Mouse (Mus musculus) lung, embryonic 15.5 days (tissue): ENCODE measurements around the gene Hnrnpf. TPM values are rescaled to one million over a fixed set of nuclear protein-coding genes. Genes with fewer than 3 reads are reported as not detected.

Experiments
- ATAC-seq: fragments of 200-750 bp; cut with Nextera tagmentation; 2 replicates; pipeline ENCODE4 v1.8.0; 2017; ENCODE audit warnings: moderate number of reproducible peaks, borderline replicate concordance; ENCODE audit not compliant: low FRiP score, low TSS enrichment; ENCODE audit errors: extremely low read depth
- H3K27ac ChIP-seq: fragments of 300-500 bp; sonication (generic); 2 replicates; pipeline ENCODE4 v1.5.1; 2015; ENCODE audit warnings: moderate library complexity, mild to moderate bottlenecking, inconsistent platforms
- H3K27me3 ChIP-seq: fragments of 300-500 bp; sonication (generic); 2 replicates; pipeline ENCODE4 v1.6.1; 2015; ENCODE audit warnings: inconsistent platforms
- H3K36me3 ChIP-seq: fragments of 300-500 bp; sonication (generic); 2 replicates; pipeline ENCODE4 v1.6.1; 2015; ENCODE audit warnings: inconsistent platforms
- H3K4me1 ChIP-seq: fragments of 300-500 bp; sonication (generic); 2 replicates; pipeline ENCODE4 v1.6.1; 2015; ENCODE audit warnings: inconsistent platforms
- H3K4me2 ChIP-seq: fragments of 300-500 bp; sonication (generic); 2 replicates; pipeline ENCODE4 v1.6.1; 2015; ENCODE audit warnings: inconsistent platforms, mild to moderate bottlenecking, moderate library complexity
- H3K4me3 ChIP-seq: fragments of 300-500 bp; sonication (generic); 2 replicates; pipeline ENCODE4 v1.5.1; 2015; ENCODE audit warnings: mild to moderate bottlenecking, inconsistent platforms
- H3K9ac ChIP-seq: fragments of 300-500 bp; sonication (generic); 2 replicates; pipeline ENCODE4 v1.6.1; 2015; ENCODE audit warnings: inconsistent platforms
- H3K9me3 ChIP-seq: fragments of 300-500 bp; sonication (generic); 2 replicates; pipeline ENCODE4 v1.6.1; 2016; ENCODE audit warnings: inconsistent platforms
- WGBS: fragments of 180-500 bp; shearing (Covaris S2); methylation state at CpG from one replicate; pipeline ENCODE4 v1.1.7; 2015; 5-methylcytosine and 5-hydroxymethylcytosine counted together
- polyA plus RNA-seq: library from polyadenylated mRNA; unstranded; fragments of >200 nt; fragmentation: Nextera tagmentation; extraction: Ambion mirVana; gene quantifications from 2 replicates; pipeline ENCODE4 v1.2.1, GENCODE M21; 2015

The Hnrnpf gene
- polyA plus RNA-seq, 1 experiment from 2014 or later, result 788 TPM

DNA sequence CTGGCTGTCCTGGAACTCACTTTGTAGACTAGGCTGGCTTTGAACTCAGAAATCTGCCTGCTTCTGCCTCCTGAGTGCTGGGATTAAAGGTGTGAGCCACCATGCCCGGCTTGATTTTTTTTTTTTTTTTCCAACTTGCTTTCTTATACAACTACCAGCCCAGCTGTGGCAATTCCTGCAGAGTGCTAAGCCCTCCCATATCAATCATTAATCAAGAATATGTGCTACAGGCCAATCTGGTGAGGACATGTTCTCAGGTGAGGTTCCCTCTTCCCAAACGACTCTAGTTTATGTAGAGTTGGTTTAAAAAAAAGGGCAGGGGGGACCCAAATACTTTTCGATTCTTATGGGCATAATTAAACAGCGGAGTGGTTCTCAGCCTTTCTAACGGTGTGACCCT, 2.3 kb upstream of the Hnrnpf start:
- Histone ChIP-seq H3K4me3 (no peak overlapping the region), H3K27ac (no peak overlapping the region), H3K4me1 (no peaks in the 10 kb centered on the region), H3K9me3 (no peaks in the 10 kb centered on the region), H3K36me3 (no peaks in the 10 kb centered on the region), H3K9ac (no peak overlapping the region), H3K4me2 (no peak overlapping the region), H3K27me3 (no peaks in the 10 kb centered on the region)
- WGBS, result 61% methylated on average over 5 of the region's 5 CpGs
- no peak for ATAC-seq

DNA sequence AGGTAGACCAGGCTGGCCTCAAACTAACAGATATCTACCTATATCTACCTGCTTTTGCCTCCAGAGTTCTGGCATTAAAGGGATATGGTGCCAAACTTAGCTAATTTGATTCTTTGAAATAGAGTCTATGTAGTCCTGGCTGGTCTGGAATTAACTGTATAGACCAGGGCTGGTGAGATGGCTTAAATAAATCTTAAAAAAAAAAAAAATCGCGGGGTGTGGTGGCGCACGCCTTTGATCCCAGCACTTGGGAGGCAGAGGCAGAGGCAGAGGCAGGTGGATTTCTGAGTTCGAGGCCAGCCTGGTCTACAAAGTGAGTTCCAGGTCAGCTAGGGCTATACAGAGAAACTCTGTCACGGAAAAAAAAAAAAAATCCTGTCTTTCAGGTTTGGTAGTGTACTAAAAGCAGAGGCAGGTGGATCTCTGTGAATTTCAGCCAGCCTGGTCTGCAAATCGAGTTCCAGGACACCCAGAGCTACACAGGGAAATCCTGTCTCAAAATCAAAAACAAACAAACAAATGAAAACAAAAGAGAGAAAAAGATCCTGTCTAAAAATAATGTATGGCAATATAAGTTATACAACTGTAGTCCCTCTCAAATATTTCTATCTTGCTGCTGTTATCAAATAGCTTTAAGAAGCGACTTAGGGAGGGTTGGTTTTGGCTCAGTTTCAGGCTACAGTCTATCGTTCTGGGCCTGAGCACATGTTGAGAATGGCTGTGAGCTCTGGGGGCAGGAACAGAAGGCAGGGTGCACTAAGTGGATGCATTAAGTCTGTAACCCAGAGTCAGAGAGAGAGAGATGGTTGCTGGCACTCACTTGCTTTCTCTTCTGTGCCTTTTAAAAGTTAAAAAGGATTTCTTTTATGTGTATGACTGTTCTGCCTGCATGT, 1.6 kb downstream of the Hnrnpf start:
- H3K9me3 ChIP-seq, result no peaks in the 10 kb centered on the region
- H3K9ac ChIP-seq, result no peak overlapping the region
- ATAC-seq, result no peak
- no peaks in the 10 kb centered on the region for H3K27me3 ChIP-seq
- H3K4me1 ChIP-seq, result peaks cover 7% of the 10 kb centered on the region
- H3K36me3 ChIP-seq, result no peaks in the 10 kb centered on the region
- no peak overlapping the region for H3K27ac ChIP-seq
- 61% methylated on average over 9 of the region's 9 CpGs for WGBS
- no peak overlapping the region for H3K4me3 ChIP-seq
- H3K4me2 ChIP-seq, result no peak overlapping the region

DNA sequence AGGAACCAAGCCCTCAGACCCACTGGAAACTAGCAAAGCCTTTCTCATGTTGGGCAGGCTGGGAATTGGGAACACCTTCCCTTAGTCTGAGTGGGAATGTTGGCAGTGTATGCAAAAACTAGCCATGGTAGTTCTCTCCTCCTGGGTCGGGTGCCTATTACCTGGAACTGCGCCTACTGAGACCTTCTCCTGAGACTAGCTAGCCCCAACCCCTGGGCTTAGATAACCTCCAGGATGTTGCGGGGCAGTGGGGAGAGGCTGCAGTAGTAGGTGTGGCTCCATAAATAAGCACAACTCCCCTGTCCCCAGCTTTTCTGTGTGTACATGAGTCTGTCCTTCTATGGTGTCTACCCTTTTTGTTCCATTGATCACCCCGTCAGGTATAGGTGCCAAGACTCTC, 2.4 kb downstream of the Hnrnpf start:
- Histone ChIP-seq H3K27me3 (no peaks in the 10 kb centered on the region), H3K9ac (no peak overlapping the region), H3K36me3 (no peaks in the 10 kb centered on the region), H3K4me3 (no peak overlapping the region), H3K4me1 (peaks cover 7% of the 10 kb centered on the region), H3K9me3 (no peaks in the 10 kb centered on the region), H3K4me2 (no peak overlapping the region), H3K27ac (no peak overlapping the region)
- no peak for ATAC-seq
- 73% methylated on average over 4 of the region's 4 CpGs for WGBS

DNA sequence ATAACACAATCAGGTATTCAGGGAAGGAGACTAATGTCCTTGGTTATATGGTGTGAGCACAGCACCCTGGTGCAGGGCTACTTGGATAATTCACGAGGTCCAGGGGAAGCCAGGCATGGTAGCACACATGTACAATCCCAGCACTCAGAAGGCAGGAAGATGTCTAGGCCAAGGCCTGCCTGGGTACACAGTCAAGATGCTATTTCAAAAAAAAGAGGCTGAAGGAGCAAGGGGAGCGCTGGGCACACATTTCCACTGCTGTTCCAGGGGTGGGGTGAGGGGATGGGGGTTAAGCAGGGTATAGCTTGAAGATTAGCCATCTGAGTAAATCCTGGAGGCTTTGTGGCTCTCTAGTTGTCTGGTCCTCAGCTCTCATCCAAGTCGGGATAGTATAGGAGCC, 3.7 kb downstream of the Hnrnpf start:
- Histone ChIP-seq H3K27ac (no peak overlapping the region), H3K9me3 (no peaks in the 10 kb centered on the region), H3K27me3 (no peaks in the 10 kb centered on the region), H3K4me2 (no peak overlapping the region), H3K4me3 (no peak overlapping the region), H3K4me1 (peaks cover 11% of the 10 kb centered on the region), H3K9ac (no peak overlapping the region), H3K36me3 (no peaks in the 10 kb centered on the region)
- no peak for ATAC-seq
- 76% methylated on average over 3 of the region's 3 CpGs for WGBS

DNA sequence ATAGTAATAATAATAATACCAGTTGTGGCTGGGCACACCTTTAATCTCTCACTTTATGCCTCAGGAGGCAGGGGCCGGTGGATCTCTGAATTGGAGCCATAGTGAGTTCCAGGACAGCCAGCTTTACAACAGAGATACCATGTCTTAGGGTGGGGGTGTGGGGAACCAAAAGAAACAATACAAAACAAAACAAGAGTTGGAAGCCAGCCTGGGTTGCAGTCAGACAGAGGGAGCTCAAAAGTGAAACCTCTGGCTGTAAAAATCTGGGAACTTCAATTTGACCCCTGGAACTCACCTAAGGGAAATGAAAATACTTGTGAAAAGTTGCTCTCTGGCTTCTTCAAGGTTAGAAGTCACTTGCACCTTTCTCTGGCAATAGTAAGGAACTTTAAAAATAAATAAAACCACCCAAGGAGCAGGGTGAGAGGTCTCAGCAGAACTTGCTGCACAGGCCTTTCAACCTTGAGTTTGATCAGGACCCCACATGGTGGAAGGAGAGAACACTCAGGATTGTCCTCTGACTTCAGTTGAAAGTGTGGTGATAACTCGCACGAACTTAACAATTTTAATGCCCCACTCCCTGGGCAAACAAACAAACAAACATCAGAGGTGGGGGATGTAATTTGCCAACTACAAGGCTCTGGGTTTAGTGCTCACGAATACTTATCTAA, 5.3 kb downstream of the Hnrnpf start:
- Histone ChIP-seq H3K9ac (peak overlapping the region; percentile 60), H3K4me1 (peaks cover 24% of the 10 kb centered on the region), H3K27ac (peak overlapping the region; percentile 86), H3K9me3 (no peaks in the 10 kb centered on the region), H3K4me3 (peak overlapping the region; percentile 100), H3K27me3 (no peaks in the 10 kb centered on the region), H3K36me3 (no peaks in the 10 kb centered on the region), H3K4me2 (peak overlapping the region; percentile 56)
- ATAC-seq, result no peak
- 19% methylated on average over 4 of the region's 4 CpGs for WGBS

DNA sequence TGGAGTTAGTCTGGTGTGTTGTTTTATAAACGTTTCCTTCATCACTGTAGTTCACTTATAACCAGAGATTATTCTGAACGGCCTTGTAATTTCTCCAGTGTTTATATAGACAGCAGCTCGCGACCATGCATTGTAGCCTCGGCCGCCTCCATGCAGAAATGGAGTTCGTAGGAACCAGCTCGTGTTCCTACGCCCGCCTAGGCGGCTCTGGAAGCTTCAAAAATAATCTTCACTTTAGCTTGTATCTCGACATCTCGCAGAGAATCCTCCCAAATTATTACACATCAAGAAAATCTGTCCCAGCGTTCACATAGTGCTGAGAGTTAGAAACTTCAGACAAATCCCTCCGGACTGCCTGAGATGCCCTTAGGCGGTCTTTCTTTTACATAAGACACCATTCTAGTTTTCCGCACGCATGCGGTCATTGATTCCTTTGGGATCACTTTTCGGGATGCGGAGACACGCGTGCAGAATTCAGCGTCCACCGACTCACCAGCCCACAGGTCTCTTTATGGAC, 5.9 kb downstream of the Hnrnpf start:
- peak; percentile 2; the same call in 1 of the 2 replicates for ATAC-seq
- peaks cover 29% of the 10 kb centered on the region for H3K4me1 ChIP-seq
- WGBS, result under 1% methylated on average over 25 of the region's 25 CpGs

DNA sequence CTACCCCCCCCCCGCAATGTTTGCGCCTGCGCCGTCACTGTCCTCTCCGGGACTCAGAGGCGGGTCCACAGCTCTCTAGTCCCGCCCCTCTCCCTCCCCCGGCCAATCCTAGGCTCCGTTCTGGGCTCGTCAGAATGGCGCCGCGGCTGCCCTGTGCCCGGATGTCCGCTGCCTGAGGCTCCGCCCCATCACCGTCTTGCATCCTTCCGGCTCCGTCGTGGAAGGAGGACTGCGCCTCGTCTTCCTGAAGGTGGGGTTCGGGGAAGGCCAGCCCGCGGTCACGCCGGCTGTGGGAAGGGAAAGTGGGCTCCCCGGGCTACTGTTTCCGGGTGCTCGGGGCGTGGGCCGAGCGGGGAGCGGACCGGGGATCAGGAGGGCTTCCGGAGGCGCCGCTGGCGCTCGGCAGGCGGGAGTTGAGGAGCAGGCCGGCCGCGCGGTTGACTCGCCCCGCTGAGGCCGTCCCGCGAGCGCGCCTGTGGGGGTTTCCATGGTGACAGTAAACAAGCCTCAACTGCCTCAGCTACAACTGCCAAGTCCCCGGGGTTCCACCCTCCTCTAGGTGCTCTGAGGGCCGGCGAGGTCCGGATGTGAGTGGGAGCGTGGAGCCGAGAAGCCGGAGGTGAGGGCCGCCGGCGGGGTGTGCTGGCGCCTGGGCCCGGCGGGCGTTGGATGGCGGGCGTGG, 6.6 kb downstream of the Hnrnpf start:
- Histone ChIP-seq H3K9ac (peak overlapping the region; percentile 99), H3K4me3 (peak overlapping the region; percentile 100), H3K4me1 (peaks cover 33% of the 10 kb centered on the region), H3K9me3 (no peaks in the 10 kb centered on the region), H3K4me2 (peak overlapping the region; percentile 68), H3K27me3 (no peaks in the 10 kb centered on the region), H3K27ac (peak overlapping the region; percentile 99), H3K36me3 (no peaks in the 10 kb centered on the region)
- peak; percentile 97 for ATAC-seq
- under 1% methylated on average over 57 of the region's 68 CpGs for WGBS

More for the DNA sequence above, 5.9 kb downstream of the Hnrnpf start:
- Histone ChIP-seq H3K4me2 (peak overlapping the region; percentile 56), H3K9me3 (no peaks in the 10 kb centered on the region), H3K27ac (peak overlapping the region; percentile 86), H3K36me3 (no peaks in the 10 kb centered on the region), H3K4me3 (peak overlapping the region; percentile 100), H3K9ac (peak overlapping the region; percentile 60), H3K27me3 (no peaks in the 10 kb centered on the region)

DNA sequence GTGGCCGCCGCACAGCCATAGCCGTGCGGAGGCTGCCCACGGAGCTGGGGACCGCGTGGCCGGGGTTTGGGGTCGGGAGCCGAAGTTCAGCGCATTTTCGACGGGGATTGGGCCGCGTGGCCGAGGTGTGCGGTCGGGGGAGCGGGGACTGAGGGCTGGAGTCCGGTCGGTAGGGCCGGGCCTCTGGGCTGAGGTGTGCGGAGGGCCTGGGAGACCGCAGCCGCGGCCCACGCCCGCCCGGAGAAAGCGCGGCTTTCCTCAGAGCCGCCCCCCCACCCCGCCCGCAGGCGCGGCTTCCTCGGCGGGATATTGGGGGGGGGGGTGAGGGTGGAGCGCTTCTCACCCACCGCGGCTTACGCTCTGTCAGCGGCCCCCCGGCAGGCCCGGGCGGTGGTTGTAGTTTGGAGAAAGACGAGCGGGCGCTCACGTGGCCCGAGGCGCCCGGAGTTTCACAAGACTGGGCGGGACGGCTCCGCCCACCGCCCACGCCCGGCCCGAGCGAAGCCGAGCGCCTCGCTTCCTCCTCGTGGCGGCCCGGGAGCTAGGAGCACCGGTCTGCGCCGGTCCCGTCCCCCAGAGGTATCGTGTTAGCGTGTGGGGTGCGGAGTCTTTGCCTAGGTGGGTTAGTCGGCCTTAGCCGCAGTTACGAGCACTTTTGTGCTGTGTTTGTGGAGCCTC, 7.3 kb downstream of the Hnrnpf start:
- under 1% methylated on average over 61 of the region's 77 CpGs for WGBS
- H3K4me2 ChIP-seq, result peak overlapping the region; percentile 68
- no peaks in the 10 kb centered on the region for H3K36me3 ChIP-seq
- peak; percentile 82 for ATAC-seq
- peak overlapping the region; percentile 99 for H3K9ac ChIP-seq
- peak overlapping the region; percentile 100 for H3K4me3 ChIP-seq
- no peaks in the 10 kb centered on the region for H3K9me3 ChIP-seq
- peaks cover 33% of the 10 kb centered on the region for H3K4me1 ChIP-seq
- H3K27ac ChIP-seq, result peak overlapping the region; percentile 99
- H3K27me3 ChIP-seq, result no peaks in the 10 kb centered on the region

DNA sequence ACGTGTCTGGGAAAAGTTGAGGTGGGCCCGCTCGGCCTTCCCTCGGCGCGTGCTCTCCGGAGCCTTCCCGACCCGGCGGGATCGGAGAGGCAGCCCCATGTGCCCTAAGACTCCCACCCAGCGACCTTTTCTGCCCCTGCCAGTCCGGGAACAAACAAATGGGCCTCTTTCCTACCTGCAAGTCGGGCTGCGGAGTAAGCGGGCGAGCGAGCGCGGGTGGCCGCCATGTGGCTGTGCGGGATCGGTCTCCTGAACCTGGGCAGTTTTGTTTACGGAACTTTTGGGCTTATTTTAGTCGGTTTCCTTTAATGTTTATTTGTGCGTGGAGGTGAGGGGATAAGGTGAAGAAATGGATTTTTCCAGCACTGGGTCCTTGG, 7.8 kb downstream of the Hnrnpf start:
- 0% methylated on average over 26 of the region's 26 CpGs for WGBS
- no peaks in the 10 kb centered on the region for H3K36me3 ChIP-seq
- peak overlapping the region; percentile 99 for H3K27ac ChIP-seq
- H3K27me3 ChIP-seq, result no peaks in the 10 kb centered on the region
- peak overlapping the region; percentile 100 for H3K4me3 ChIP-seq
- H3K4me1 ChIP-seq, result peaks cover 33% of the 10 kb centered on the region
- H3K9me3 ChIP-seq, result no peaks in the 10 kb centered on the region
- peak overlapping the region; percentile 99 for H3K9ac ChIP-seq
- peak overlapping the region; percentile 68 for H3K4me2 ChIP-seq
- no peak; the same call in 1 of the 2 replicates for ATAC-seq

DNA sequence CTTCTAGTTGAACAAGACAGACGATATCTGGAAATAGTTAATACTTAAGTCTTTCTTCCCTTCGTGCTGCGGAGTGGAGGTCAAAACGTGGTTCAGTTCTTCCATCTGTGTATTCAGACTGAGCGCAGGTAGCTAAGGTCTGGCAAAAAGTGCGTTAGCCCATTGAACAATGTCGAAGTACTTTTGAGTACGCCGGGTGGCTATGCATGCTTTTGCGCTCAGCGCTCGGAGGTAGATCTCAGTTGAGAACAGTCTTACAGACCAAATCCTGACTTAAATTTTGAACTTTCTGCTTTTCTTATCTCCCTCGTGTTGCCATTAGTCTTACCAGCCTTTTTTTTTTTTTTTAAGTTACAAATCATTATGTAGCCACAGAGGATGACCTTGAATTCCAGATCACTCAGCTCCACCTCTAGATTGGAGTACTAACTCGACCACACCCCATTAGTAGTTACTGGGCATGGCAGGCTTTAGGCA, 8.3 kb downstream of the Hnrnpf start:
- Histone ChIP-seq H3K27me3 (no peaks in the 10 kb centered on the region), H3K9ac (peak overlapping the region; percentile 99), H3K27ac (peak overlapping the region; percentile 99), H3K4me3 (peak overlapping the region; percentile 100), H3K4me2 (peak overlapping the region; percentile 68), H3K4me1 (peaks cover 38% of the 10 kb centered on the region), H3K9me3 (no peaks in the 10 kb centered on the region), H3K36me3 (peaks cover under 1% of the 10 kb centered on the region; the same call in 1 of the 2 replicates)
- no peak for ATAC-seq
- under 1% methylated on average over 14 of the region's 14 CpGs for WGBS

DNA sequence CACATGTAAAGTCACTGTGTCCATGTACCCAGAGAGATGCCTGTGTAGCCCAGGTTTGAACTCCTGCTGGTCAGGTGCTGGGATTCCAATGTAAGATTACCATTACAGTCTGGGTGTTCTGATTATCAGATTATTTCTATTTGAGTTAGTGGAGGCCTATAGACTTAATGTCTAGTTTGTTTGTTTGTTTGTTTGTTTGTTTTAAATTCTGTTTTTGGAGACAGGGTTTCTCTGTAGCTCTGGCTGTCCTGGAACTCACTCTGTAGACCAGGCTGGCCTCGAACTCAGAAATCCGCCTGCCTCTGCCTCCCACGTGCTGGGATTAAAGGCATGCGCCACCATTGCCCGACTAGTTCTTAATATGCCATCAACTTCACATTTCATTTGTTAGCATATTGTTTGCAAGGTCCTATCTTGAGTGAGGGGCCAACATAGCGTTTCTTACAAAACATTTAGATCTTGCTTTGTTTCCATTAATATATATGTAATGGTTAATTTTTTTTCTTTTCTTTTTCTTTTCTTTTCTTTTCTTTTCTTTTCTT, 10.1 kb downstream of the Hnrnpf start:
- no peak for ATAC-seq
- peak overlapping the region; percentile 68; the same call in 1 of the 2 replicates for H3K4me2 ChIP-seq
- H3K4me1 ChIP-seq, result peaks cover 42% of the 10 kb centered on the region
- H3K27me3 ChIP-seq, result no peaks in the 10 kb centered on the region
- H3K4me3 ChIP-seq, result peak overlapping the region; percentile 100; the same call in 1 of the 2 replicates
- no peak overlapping the region for H3K27ac ChIP-seq
- H3K9me3 ChIP-seq, result no peaks in the 10 kb centered on the region
- no peak overlapping the region for H3K9ac ChIP-seq
- 74% methylated on average over 6 of the region's 6 CpGs for WGBS
- peaks cover 3% of the 10 kb centered on the region; the same call in 1 of the 2 replicates for H3K36me3 ChIP-seq
